Mouse (Mus musculus) adrenal gland (tissue): ENCODE data around the gene Tmem255b.

ENCODE experiments used
- intact Hi-C: fragments of 180-260 bp; cut with DNase I; formaldehyde crosslinking; loops from one replicate; pipeline ENCODE4 v1.15.1; 2025
- long read RNA-seq, 2 experiments: library from polyadenylated mRNA; unstranded; transcript quantifications; one replicate each; pipeline ENCODE4 v2.0.0; 2020; ENCODE audit warnings: borderline replicate concordance in 1 of 2; ENCODE audit not compliant: insufficient replicate concordance in 1 of 2

Gene Tmem255b
- long read RNA-seq, experiment 1, partial matches to known transcripts = 0 of 7 reads
- long read RNA-seq, experiment 1, other reads (novel, unspliced or antisense) = 6 of 7 reads
- long read RNA-seq, experiment 2 = 0 reads

DNA sequence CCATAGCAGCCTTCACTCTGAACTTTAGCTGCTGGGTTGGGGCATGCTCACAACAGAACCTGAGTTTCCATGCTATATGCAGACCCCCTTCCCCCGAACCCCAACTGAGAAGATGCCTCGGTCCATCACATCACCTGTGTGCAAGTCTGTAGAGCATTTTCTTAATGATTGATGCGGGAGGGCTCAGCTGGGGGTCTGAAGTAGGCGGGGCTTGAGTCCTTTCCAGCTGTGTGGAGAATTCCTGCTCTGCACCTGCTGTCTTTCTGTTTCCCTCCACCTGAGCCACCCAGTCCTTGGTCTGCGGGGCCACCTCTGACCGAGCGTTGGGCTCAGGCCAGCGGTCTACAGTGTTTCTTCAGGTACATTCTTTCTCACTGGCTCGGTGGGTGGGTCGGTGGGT is at the start of gene Tmem255b:
Tmem255b (plus strand) TSS at position 301 of the 400 bp plus-strand sequence.
- intact Hi-C loops = no loop called here

DNA sequence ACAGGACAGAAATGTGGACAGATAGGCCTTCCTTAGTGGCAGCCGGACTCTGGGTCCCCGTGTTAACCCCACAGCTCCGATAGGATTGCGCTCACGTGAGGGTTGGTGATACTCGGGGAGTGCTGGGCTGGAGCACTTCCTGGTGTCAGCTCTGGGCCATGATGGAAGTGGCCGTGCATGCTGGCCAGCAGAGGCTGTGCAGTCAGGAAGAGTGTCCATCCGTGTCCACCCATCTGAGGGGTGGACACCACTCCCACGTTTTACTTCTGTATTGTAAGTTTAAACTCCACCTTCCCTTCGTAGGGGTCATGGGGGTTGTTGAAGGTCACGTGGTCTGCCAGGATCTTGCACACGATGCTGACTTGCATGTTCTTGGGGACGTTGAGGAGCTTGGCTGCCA is 48.6 kb upstream of the Tmem255b start:
- intact Hi-C loops = no loop called here

DNA sequence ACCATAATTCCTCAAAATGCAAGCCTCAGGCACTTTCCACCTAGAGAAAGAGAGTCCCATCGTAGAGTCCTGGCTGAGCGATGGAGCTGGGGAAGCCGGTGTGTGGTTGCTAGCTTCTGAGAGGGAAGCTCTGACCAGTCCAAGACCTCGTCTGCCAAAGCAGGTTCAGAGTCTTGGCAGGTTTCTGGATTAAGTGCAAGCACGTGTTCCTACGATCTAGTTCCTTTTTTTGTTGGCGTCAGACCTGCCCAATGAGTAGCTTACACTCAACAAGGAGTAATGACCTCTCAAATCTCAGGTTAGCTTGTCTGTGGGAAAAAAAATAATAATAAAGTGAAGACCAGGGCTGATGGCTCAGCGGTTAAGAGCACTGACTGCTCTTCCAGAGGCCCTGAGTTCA is 47.3 kb upstream of the Tmem255b start:
- intact Hi-C loops = no loop called here

DNA sequence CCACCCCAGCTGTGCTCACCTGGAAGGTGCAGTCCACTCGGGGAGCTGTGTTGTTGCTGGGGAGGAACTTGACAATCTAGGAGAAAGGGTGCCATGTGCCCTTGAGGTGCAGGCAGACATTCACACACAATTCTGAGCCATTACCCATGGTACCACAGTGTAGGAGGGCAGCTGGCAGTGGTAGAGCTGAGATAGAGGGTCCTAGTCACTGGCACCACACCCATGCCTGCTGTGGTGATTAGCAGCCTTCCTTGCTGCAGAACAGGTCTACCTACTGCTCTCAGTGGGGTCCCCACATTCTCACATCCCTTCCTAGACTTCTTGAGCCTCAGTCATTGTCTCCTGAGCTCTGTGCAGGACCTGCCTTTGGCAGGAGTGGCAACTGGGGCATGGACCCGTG is 46.2 kb upstream of the Tmem255b start:
- intact Hi-C loops = no loop called here

DNA sequence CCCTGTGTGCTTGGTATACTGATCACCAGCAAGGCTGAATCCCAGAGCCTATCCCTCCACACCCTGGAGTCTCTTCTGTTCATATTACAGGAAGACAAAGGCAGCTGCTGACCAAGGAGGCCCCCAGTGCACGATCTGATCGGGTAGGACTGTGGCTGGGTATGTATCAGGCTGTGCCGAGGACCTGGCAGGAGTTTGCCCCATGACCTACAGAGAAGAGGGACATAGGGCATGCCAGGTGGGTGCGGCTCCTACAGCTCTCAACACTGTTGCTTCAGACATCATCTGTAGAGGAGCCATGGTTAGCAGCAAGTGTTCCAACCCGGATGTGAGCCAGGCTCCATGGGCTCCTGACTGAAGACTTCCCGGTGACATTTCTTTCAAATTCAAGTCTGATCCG is 41.1 kb upstream of the Tmem255b start:
- intact Hi-C loops = no loop called here

DNA sequence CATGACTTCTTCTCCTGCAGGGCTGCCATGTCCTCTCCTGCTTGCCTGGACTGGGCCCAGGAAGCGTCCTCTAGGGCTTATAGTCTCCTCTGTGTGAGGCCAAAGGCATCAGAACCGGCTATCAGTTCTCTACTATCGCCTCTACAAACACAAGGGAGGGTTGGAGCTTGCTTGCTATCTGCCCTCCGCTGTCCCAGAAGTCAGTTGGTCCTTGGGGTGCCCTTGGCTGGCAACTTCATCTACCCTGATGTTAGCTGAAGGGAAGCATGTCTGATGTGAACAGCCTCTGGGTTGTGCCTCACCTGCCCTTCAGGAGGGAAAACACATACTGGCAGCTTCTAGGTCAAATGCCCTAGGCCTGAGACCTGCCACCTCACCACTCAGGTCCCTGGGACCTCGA is 38.3 kb upstream of the Tmem255b start, which contains the start of gene Atp4b:
Atp4b (minus strand) TSS at position 101 of the 400 bp plus-strand sequence.
- intact Hi-C loops = no loop called here

DNA sequence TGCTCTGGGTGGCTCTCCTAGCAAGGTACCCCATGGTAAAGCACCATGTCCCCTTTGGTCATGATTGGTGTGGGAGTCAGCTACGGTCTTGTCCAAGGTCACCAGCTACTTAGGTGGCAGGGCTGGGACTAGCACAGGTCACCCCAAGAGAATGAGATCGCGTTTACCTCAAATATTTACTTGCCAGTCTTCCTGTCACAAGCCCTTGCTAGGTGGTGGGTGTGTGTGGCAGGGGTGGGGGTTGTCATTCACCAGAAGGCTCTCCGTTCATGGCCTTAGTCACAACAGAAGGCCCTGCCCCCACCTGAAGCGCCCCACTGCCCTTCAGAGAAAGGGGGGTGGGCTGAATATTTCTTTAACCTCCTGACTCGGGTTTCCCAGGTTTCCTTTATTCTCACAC is 31.5 kb upstream of the Tmem255b start:
- intact Hi-C loops = no loop called here

DNA sequence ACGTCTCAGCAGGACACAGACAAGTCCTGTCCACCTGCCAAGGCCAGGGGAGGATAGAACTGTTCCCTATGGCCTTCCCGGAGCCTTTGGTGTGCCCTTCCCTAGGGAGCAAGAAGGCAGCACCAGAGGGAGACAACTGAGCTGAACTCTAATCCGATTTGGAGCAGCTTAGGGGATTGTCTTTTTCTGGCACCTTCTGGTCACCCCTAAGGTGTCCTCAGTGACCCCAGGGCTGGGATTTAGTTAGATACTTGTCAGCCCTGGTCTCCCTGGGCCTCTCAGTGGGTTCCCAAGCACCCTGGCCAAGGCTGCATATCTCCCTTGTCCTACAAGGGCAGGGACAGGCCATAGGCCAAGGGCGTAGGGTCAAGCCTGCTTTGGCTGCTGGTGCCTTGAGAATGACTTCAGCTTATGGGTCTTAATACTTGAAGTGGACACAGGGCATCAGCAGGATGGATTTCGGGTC is 30.3 kb upstream of the Tmem255b start, which contains the start of gene Grk1:
Grk1 (plus strand) TSS at position 416 of the 466 bp plus-strand sequence.
- intact Hi-C loops = no loop called here

DNA sequence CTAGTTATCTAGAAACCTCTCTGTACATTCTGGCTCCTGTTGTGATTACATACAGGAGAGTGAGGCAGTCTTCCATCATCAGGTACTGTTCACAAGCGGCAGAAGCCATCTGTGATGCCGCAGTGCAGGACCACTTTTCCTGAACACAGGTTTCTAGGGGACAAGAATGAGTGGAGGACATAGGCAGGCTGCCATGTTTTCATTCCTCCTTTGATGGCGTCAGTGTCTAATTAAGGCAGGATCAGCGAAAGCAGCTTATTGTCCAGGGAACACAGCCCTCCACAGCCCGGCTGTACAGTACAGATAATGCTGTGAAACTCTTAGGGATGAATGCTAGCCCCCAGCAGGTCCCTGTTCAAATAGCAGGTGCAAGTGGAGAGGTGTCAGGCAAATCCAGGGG is 29.0 kb upstream of the Tmem255b start:
- intact Hi-C loops = no loop called here

DNA sequence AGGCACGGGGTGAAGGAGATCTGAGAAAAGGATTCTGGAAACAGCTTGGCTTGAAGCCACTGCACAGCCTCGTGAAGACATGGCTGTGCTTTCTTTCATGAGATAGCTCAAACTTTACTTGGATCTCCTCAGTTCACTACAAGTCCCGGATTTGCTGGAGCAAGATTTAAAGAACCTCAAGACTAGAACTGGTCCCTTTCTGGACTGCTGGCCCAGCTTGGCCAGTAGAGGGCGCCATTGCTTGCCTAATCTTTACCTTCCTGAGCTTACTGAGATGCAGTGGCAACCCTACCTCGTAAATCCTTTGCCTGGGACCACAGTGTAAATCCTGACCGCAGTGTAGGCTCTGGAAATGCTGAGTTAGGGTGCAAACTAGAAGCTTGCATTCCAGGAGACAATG is 23.4 kb upstream of the Tmem255b start:
- intact Hi-C loops = loop anchor here (5.0 kb wide), 1 partner anchor 46 kb away; no protein-coding TSS in a partner anchor

DNA sequence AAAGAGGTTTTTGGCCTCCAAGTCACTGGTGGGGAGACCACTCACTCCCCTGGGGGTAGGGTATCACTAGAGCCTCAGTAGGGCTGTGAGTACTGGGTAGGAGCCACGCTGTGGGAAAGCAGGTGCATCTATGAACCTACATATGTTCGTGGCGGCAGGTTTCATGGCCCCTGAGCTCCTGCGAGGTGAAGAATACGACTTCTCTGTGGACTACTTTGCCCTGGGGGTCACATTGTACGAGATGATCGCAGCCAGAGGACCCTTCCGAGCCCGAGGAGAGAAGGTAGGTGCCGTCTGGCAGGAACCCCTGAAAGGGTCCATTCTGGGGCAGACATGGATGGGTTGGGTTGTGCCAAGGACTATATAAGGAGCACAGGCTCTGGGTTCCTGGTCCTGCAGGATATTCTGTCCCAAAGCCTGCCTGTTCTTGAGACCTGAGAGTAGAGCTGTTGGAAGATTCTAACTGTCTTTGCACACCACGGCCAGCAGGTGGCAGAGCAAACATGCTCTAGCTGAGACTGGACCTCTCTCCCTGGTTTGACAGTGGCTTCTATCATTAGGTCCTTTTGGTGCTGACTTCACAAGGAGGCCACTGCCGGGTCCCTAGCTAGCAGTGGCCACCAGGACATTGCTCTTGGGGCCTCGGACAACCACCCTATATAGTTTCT is 22.0 kb upstream of the Tmem255b start:
- intact Hi-C loops = loop anchor here (2.0 to 5.0 kb wide), 3 partner anchors 44 to 342 kb away; no protein-coding TSS in a partner anchor

DNA sequence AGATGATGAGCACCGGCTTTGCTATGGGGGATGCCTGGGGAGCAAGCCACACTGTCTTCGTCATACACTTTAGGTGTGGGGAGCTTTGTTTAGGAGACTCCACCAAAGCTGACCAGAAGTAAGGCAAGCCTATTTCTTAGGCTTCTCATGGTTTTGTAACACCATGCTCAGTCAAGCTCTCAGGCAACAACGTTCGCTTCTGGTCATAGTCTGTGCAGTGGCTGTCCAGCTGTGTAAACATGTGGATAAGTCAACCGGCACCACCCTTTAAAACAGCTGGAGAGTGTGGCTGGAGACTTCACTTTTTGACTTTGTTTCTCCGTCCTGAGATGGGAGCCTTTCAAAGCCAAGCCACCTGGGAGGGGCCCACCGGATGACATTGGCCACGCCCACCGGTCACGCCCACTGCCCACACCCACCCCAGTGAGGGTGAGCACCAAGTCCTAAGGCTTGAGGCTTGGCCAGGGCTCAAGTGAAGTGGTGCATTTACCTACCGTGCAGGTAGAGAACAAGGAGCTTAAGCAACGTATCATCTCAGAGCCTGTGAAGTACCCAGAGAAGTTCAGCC is 21.1 kb upstream of the Tmem255b start:
- intact Hi-C loops = loop anchor here (2.0 to 5.0 kb wide), 3 partner anchors 43 to 341 kb away; no protein-coding TSS in a partner anchor

DNA sequence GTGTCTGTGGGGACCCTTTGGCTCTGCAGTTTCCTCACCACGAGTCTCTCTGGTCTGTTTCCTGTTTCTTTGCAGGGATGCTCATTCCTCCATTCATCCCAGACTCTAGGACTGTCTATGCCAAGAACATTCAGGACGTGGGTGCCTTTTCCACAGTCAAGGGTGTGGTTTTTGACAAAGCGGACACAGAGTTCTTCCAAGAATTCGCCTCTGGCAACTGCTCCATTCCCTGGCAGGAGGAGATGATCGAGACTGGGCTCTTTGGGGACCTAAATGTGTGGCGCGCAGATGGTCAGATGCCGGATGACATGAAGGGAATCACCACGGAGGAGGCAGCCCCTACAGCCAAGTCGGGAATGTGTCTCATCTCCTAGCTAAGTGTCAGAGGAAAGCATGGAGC is 19.1 kb upstream of the Tmem255b start:
- intact Hi-C loops = no loop called here

DNA sequence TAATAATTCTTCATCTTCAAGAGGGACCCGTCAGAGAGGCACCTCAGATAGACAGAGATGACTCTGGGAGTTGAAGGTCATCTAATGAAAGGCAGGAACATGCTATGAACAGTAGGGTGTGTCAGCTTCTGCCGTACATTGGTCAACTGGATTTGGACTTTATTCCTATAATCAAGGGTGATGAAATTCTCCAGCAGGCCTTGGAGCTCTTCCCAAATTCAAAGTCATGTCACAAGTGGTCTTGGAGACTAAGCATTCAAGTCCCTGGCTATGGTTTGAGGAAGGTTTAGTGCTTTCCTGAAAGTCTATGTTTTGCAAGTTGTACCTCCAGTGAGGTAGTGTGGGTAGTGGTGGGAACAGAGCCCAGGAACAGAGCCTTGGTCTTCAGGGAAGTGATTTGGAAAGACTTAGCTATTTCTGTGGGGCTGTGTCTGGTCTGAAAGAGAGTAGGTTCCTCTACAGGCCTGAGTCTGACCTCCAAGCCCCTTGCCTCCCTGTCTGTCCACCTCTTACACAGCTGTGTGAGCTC is 15.8 kb upstream of the Tmem255b start:
- intact Hi-C loops = no loop called here

DNA sequence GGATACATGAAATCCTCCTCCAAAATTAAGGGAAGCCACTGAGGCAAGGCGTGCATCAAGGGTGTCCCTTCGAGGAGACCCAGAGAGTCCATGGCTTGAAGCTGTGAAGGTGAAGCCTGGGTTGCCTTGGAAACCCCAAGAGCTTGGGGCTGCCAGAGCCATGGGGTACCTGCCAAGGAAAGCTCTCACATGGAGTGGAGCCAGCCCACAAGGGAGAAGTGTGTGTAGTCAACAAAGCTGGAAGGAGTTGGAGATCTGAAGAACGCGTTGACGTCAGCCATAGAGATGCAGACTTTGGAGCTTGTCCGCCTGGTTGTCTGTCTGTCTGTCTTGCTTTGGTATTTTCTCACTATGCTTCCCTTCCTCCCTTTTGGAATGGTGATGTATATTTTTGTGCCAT is 14.0 kb upstream of the Tmem255b start:
- intact Hi-C loops = no loop called here

DNA sequence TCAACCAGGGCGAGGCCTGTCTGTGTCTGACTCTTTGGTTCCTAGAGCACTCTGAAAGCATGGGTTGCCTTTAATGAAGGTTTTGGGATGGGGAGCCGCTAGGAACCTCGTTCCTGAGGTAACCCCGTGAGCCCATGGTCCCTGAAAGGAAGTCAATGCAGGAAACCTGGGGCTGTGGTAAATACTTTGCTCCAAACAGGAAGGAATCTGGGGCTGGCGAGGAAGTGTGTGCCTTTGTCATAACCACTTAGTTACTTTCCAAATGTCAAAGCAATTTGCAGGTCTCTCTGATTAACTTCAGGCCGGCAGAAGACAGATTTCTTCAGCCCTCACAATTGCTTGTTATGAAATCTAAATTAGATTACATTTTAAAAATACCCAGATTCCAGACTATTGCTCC is 7.6 kb upstream of the Tmem255b start:
- intact Hi-C loops = no loop called here

DNA sequence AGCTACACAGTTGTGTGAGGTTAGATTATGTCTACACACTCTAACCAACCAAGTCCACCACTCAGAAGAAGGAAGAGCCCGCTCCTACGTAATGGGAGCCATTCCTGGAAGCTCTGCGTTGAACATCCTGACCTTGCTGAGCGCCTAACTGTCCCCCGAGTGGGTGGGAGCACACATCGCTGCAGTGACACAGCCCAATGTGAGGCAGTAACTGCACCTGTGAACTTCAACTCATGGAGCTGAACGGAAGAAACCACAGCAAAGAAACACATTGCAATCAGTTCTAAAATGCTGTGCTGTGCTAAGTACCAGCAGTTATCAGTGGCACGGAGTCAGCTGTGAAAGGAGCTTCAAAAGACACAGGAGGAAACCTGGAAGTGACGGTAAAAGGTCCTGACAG is 6.8 kb upstream of the Tmem255b start:
- intact Hi-C loops = no loop called here

DNA sequence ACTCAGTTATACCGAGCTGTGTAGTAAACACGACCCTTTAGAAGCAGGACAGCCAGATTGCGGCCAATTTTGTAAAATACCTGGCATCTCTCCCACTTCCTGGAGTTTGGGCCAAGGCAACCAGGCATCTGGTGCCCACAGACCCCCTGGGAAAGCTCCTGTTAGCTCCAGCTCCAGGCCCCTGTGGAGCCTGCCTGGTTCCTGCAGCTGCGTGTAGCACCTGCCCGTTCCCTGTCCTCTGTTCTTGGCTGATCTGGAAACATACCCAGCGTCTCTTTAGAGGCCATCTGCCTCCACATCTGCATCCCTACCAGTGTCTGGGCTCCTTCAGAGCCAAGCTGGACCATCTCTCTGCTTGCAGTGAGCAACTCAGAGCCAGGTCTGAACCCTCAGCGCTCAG is 4.6 kb upstream of the Tmem255b start:
- intact Hi-C loops = no loop called here

DNA sequence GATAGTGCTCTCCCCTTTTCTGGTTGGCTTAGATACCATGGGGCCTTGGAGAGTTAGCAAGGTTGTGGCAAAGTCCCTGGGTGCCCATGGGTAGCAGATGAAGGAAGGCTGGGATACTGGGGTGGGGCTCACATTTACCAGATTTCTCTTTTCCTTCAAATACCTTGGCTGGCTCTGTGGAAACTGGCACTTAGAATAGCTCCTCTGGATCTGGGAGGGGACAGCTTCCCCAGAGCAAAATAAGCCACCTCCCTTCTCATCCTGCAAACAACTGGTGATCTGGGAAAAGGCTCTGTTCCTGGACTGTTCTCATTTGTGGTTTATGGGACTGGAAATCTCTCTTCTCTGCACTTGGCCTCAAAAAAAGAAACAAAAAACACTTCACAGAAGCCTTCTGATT is 4.1 kb upstream of the Tmem255b start:
- intact Hi-C loops = no loop called here

DNA sequence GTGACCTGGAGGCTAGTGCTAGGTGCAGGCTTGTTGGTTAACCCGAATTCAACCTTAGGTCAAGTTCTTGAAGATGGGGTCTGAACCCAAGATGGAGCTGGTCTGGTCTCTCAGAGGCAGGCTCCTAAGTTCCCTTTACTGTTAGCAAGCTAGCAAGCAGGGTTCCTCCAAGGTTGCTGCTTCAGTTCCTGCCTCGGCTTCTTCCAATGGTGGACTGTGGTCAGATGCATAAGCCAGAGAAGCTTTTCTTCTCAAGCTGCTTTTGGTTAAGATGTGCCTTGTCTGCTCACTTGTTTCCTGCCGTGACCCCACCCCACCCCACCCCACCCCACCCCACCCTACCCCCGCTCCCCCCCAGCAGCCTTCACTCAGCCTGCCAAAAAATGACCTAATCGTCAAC is 1.9 kb upstream of the Tmem255b start:
- intact Hi-C loops = no loop called here

DNA sequence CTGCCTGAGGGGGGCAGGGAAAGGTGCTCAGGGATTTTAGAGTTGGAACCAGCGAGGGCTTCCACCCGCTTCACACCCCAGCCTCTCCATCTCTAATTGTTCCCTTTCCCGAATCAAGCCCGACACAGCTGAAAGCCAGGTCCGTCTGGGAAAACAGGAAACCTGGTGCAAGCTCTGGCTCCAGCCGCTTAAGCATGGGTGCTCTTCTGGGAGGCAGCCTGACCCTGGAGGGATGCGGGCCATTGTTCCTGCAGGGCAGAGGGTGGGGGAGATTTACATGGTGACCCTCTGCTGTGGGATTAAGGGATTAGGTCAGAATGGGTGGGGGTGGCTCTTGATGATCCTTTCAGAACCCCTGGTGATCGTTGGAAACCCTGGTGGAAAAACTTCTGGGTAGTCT is 1.1 kb downstream of the Tmem255b start:
- intact Hi-C loops = no loop called here

DNA sequence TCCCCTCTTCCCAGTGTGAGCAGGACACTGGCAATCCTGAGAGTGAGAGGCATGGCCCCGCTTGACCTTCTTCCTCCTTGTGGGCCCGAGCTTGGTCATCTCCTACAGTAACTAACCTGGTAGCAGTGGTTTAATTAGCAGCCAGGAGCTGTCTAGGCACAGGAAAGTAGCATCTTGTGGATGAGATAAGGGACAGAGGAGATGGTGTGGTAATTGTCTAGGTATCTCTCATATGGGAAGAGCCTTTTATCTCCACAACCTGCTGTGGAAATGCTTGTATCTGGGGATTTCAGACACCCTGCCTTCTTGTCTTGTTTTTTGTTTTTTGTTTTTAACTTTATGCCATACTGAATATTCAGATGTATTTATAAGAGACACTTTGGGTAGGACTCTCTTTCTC is 2.5 kb downstream of the Tmem255b start:
- intact Hi-C loops = no loop called here
